Mouse (Mus musculus) kidney, postnatal 0 days (tissue): Measurements from ENCODE around the gene Epb42. TPM values are rescaled to one million over a fixed set of nuclear protein-coding genes. Genes with fewer than 3 reads are reported as not detected.
A peak's percentile ranks its signal among the peaks of the same experiment; 100 is the strongest.
"Not testable (repeated sequence)": the region's sequence is repeated elsewhere in the genome, so short reads cannot be mapped to it uniquely, and the experiment has no call there.

Experiments
- ATAC-seq: fragments of 200-750 bp; cut with Nextera tagmentation; replicated peaks from 2 replicates; pipeline ENCODE4 v1.8.0; 2017; ENCODE audit warnings: low read depth, moderate number of reproducible peaks, moderate TSS enrichment, moderate library complexity; ENCODE audit not compliant: low FRiP score
- DNase-seq: peaks from one replicate; pipeline ENCODE4 v3.0.0-alpha.2; 2016; ENCODE audit warnings: low spot score
- H3K27ac ChIP-seq: fragments of 300-500 bp; sonication (generic); 2 replicates; pipeline ENCODE4 v1.5.1; 2014; ENCODE audit warnings: mild to moderate bottlenecking
- H3K27me3 ChIP-seq: fragments of 300-500 bp; sonication (generic); 2 replicates; pipeline ENCODE4 v1.6.1; 2014; ENCODE audit warnings: low read length, mixed read lengths; ENCODE audit not compliant: insufficient read depth
- H3K36me3 ChIP-seq: fragments of 300-500 bp; sonication (generic); 2 replicates; pipeline ENCODE4 v1.6.1; 2014; ENCODE audit warnings: low read length, mixed read lengths; ENCODE audit not compliant: insufficient read depth
- H3K4me1 ChIP-seq: fragments of 300-500 bp; sonication (generic); replicated peaks from 2 replicates; pipeline ENCODE4 v1.6.1; 2014; ENCODE audit warnings: antibody characterized with exemption, low read length, mixed read lengths; ENCODE audit not compliant: insufficient read depth
- H3K4me2 ChIP-seq: fragments of 300-500 bp; sonication (generic); 2 replicates; pipeline ENCODE4 v1.6.1; 2014; ENCODE audit warnings: mild to moderate bottlenecking, low read length, moderate library complexity, mixed read lengths
- H3K4me3 ChIP-seq: fragments of 300-500 bp; sonication (generic); replicated peaks from 2 replicates; pipeline ENCODE4 v1.5.1; 2014; ENCODE audit warnings: low read depth, low read length
- H3K9ac ChIP-seq: fragments of 300-500 bp; sonication (generic); 2 replicates; pipeline ENCODE4 v1.6.1; 2014; ENCODE audit warnings: low read depth, low read length
- H3K9me3 ChIP-seq: fragments of 300-500 bp; sonication (generic); replicated peaks from 2 replicates; pipeline ENCODE4 v1.6.1; 2016; ENCODE audit warnings: low read length, inconsistent platforms, mixed read lengths
- CTCF ChIP-seq: IDR thresholded peaks from 2 replicates; pipeline ENCODE4 v1.5.1; 2016; ENCODE audit warnings: antibody characterized with exemption, low read depth, mild to moderate bottlenecking, moderate library complexity
- WGBS: fragments of 180-500 bp; shearing (Covaris S2); extraction: QIAGEN DNeasy Blood & Tissue Kit; methylation state at CpG from one replicate; pipeline ENCODE4 v1.1.7; 2014; 5-methylcytosine and 5-hydroxymethylcytosine counted together
- polyA plus RNA-seq: library from polyadenylated mRNA; unstranded; fragments of >200 nt; fragmentation: Nextera tagmentation; extraction: Ambion mirVana; gene quantifications from 2 replicates; pipeline ENCODE4 v1.2.1, GENCODE M21; 2015

The Epb42 gene
- polyA plus RNA-seq, 1 experiment from 2014 or later, result 2.1 TPM

GRCm38 (mm10) chr2:121003586-121003985, 33.3 kb downstream of the Epb42 start:
- peak; percentile 56; the same call in 1 of the 2 replicates for TF ChIP-seq CTCF
- DNase-seq, result no peak
- no peak for ATAC-seq
- H3K4me1 ChIP-seq, result no peaks in the 10 kb centered on the region
- no peak overlapping the region for H3K4me2 ChIP-seq
- H3K4me3 ChIP-seq, result no peak overlapping the region
- H3K27me3 ChIP-seq, result no peaks in the 10 kb centered on the region
- H3K36me3 ChIP-seq, result no peaks in the 10 kb centered on the region
- no peaks in the 10 kb centered on the region for H3K9me3 ChIP-seq
- no peak overlapping the region for H3K9ac ChIP-seq
- no peak overlapping the region for H3K27ac ChIP-seq
- 80% methylated on average over 2 of the region's 2 CpGs for WGBS

GRCm38 (mm10) chr2:120998863-120999262, 38.0 kb downstream of the Epb42 start:
- Histone ChIP-seq H3K36me3 (no peaks in the 10 kb centered on the region), H3K4me2 (no peak overlapping the region), H3K4me3 (no peak overlapping the region), H3K9ac (no peak overlapping the region), H3K27me3 (no peaks in the 10 kb centered on the region), H3K27ac (no peak overlapping the region), H3K9me3 (no peaks in the 10 kb centered on the region), H3K4me1 (no peaks in the 10 kb centered on the region)
- no peak for TF ChIP-seq CTCF
- ATAC-seq (no peak), DNase-seq (no peak)
- 91% methylated on average over 8 of the region's 8 CpGs for WGBS

- DNase-seq, H3K27ac ChIP-seq, H3K9me3 ChIP-seq, ATAC-seq, H3K9ac ChIP-seq, H3K4me3 ChIP-seq, H3K27me3 ChIP-seq, H3K4me2 ChIP-seq, H3K36me3 ChIP-seq, H3K4me1 ChIP-seq: not testable (repeated sequence)
- 70% methylated on average over 1 of the region's 1 CpGs for WGBS
Measured at GRCm38 (mm10) chr2:120996607-120997006, 40.3 kb downstream of the Epb42 start.

- 67% methylated on average over 4 of the region's 4 CpGs for WGBS
- Histone ChIP-seq H3K27me3 (no peaks in the 10 kb centered on the region), H3K4me3 (no peak overlapping the region), H3K9me3 (no peaks in the 10 kb centered on the region), H3K27ac (no peak overlapping the region), H3K9ac (no peak overlapping the region), H3K4me1 (no peaks in the 10 kb centered on the region), H3K4me2 (no peak overlapping the region), H3K36me3 (no peaks in the 10 kb centered on the region)
- DNase-seq (no peak), ATAC-seq (no peak)
- no peak for TF ChIP-seq CTCF
Measured at GRCm38 (mm10) chr2:120991196-120991595, 45.7 kb downstream of the Epb42 start.

GRCm38 (mm10) chr2:120985241-120985640, 51.6 kb downstream of the Epb42 start:
- Histone ChIP-seq H3K27me3 (no peaks in the 10 kb centered on the region), H3K9me3 (no peaks in the 10 kb centered on the region), H3K4me3 (no peak overlapping the region), H3K27ac (no peak overlapping the region), H3K9ac (no peak overlapping the region), H3K4me2 (no peak overlapping the region), H3K36me3 (no peaks in the 10 kb centered on the region), H3K4me1 (no peaks in the 10 kb centered on the region)
- WGBS, result 86% methylated on average over 1 of the region's 1 CpGs
- no peak for TF ChIP-seq CTCF
- DNase-seq, result no peak
- ATAC-seq, result no peak

- no peak overlapping the region for H3K9ac ChIP-seq
- H3K4me3 ChIP-seq, result no peak overlapping the region
- H3K27ac ChIP-seq, result no peak overlapping the region
- H3K9me3 ChIP-seq, result no peaks in the 10 kb centered on the region
- H3K36me3 ChIP-seq, result no peaks in the 10 kb centered on the region
- H3K4me1 ChIP-seq, result no peaks in the 10 kb centered on the region
- H3K4me2 ChIP-seq, result no peak overlapping the region
- 30% methylated on average over 2 of the region's 2 CpGs for WGBS
- DNase-seq, result no peak
- H3K27me3 ChIP-seq, result no peaks in the 10 kb centered on the region
- no peak for TF ChIP-seq CTCF
- ATAC-seq, result no peak
Measured at GRCm38 (mm10) chr2:120983611-120984010, 53.3 kb downstream of the Epb42 start.

- no peak overlapping the region for H3K4me2 ChIP-seq
- no peak overlapping the region for H3K9ac ChIP-seq
- DNase-seq, result no peak
- WGBS, result 67% methylated on average over 2 of the region's 2 CpGs
- no peak for ATAC-seq
- H3K36me3 ChIP-seq, result no peaks in the 10 kb centered on the region
- H3K27ac ChIP-seq, result no peak overlapping the region
- H3K4me1 ChIP-seq, result no peaks in the 10 kb centered on the region
- no peak overlapping the region for H3K4me3 ChIP-seq
- no peak for TF ChIP-seq CTCF
- H3K9me3 ChIP-seq, result no peaks in the 10 kb centered on the region
- no peaks in the 10 kb centered on the region for H3K27me3 ChIP-seq
Measured at GRCm38 (mm10) chr2:120980861-120981260, 56.0 kb downstream of the Epb42 start.
